Mouse (Mus musculus): ENCODE results near the gene Cntnap1.

Gene Cntnap1

GRCm38 (mm10) chr11:101182771-101183517, 12.6 kb downstream of the Cntnap1 start:
- DNase-seq (ENCODE audit: low read depth, low spot score), result no peak

GRCm38 (mm10) chr11:101184984-101185383, 14.7 kb downstream of the Cntnap1 start:
- no peak for DNase-seq (ENCODE audit: low read depth, low spot score)

- no peak for DNase-seq (ENCODE audit: low read depth, low spot score)
These were observed 15.1 kb downstream of the Cntnap1 start for GRCm38 (mm10) chr11:101185441-101185840.

- DNase-seq (ENCODE audit: low read depth, low spot score), result no peak
These were observed 16.4 kb downstream of the Cntnap1 start for GRCm38 (mm10) chr11:101186526-101187247.

- no peak for DNase-seq (ENCODE audit: low read depth, low spot score)
These were observed 17.2 kb downstream of the Cntnap1 start for GRCm38 (mm10) chr11:101187541-101187940.

- DNase-seq (ENCODE audit: low read depth, low spot score), result no peak
These were observed 18.0 kb downstream of the Cntnap1 start for GRCm38 (mm10) chr11:101188166-101188805.

- DNase-seq (ENCODE audit: low read depth, low spot score), result no peak
These were observed 19.3 kb downstream of the Cntnap1 start for GRCm38 (mm10) chr11:101189495-101190180.

- no peak for DNase-seq (ENCODE audit: low read depth, low spot score)
These were observed 20.0 kb downstream of the Cntnap1 start for GRCm38 (mm10) chr11:101190181-101190912.

- DNase-seq (ENCODE audit: low read depth, low spot score), result peak; percentile 40
These were observed 20.9 kb downstream of the Cntnap1 start for GRCm38 (mm10) chr11:101190913-101191907.

GRCm38 (mm10) chr11:101191919-101192470, 21.7 kb downstream of the Cntnap1 start:
- DNase-seq (ENCODE audit: low read depth, low spot score), result no peak

GRCm38 (mm10) chr11:101192646-101193045, 22.3 kb downstream of the Cntnap1 start:
- DNase-seq (ENCODE audit: low read depth, low spot score), result no peak

GRCm38 (mm10) chr11:101193076-101193475, 22.8 kb downstream of the Cntnap1 start:
- DNase-seq (ENCODE audit: low read depth, low spot score), result no peak

GRCm38 (mm10) chr11:101194137-101194536, 23.8 kb downstream of the Cntnap1 start:
- DNase-seq (ENCODE audit: low read depth, low spot score), result no peak

GRCm38 (mm10) chr11:101194643-101195042, 24.3 kb downstream of the Cntnap1 start:
- no peak for DNase-seq (ENCODE audit: low read depth, low spot score)

GRCm38 (mm10) chr11:101195101-101195500, 24.8 kb downstream of the Cntnap1 start:
- no peak for DNase-seq (ENCODE audit: low read depth, low spot score)

GRCm38 (mm10) chr11:101195571-101195970, 25.2 kb downstream of the Cntnap1 start:
- DNase-seq (ENCODE audit: low read depth, low spot score), result no peak

- DNase-seq (ENCODE audit: low read depth, low spot score), result no peak
These were observed 25.9 kb downstream of the Cntnap1 start for GRCm38 (mm10) chr11:101196175-101196574.

GRCm38 (mm10) chr11:101199555-101199954, 29.2 kb downstream of the Cntnap1 start:
- DNase-seq (ENCODE audit: low read depth, low spot score), result no peak

- peak; percentile 76 for DNase-seq (ENCODE audit: low read depth, low spot score)
These were observed 30.7 kb downstream of the Cntnap1 start for GRCm38 (mm10) chr11:101200986-101201385.

- peak; percentile 80 for DNase-seq (ENCODE audit: low read depth, low spot score)
These were observed 41.6 kb downstream of the Cntnap1 start for GRCm38 (mm10) chr11:101211970-101212369.
